Mouse (Mus musculus) heart, postnatal 0 days (tissue): ENCODE data around the gene Casp2.

Source experiments
- CTCF ChIP-seq: IDR thresholded peaks from 2 replicates; pipeline ENCODE4 v1.5.1; 2016; ENCODE audit warnings: antibody characterized with exemption, control low read depth, low read depth
- EP300 ChIP-seq: IDR thresholded peaks from 2 replicates; pipeline ENCODE4 v1.6.1; 2016; ENCODE audit warnings: antibody characterized with exemption, low read depth

DNA sequence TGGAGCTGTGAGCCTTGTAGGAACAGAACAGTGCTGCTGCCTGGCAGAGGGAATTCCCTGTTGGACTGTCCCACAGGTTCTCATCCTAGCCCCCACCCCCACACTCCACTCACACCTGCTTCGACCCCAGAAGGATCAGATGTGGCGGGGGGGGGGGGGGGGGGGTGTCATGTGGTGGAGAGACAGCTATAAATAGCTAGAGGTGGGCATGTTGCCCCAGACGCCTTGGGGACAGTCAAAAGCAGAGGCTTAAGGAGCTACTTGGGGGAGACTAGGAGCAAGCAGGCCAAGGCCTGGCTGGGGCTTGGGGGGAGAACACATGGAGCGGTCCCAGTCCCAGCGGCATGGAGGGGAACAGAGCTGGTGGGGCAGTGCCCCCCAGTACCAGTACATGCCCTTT is 21.7 kb downstream of the Casp2 start, which contains the start of gene Clcn1:
- TF ChIP-seq CTCF (no peak), EP300 (no peak)
